Mouse (Mus musculus): ENCODE data around the gene Nme4. TPM values are rescaled to one million over a fixed set of nuclear protein-coding genes. Genes with fewer than 3 reads are reported as not detected.

Gene Nme4
- polyA plus RNA-seq (2014; fragmentation: Illumina TruSeq; extraction: RNeasy Lipid Tissue Mini Kit (QIAGEN cat#74804); ENCODE audit: low replicate concordance) = not detected

DNA sequence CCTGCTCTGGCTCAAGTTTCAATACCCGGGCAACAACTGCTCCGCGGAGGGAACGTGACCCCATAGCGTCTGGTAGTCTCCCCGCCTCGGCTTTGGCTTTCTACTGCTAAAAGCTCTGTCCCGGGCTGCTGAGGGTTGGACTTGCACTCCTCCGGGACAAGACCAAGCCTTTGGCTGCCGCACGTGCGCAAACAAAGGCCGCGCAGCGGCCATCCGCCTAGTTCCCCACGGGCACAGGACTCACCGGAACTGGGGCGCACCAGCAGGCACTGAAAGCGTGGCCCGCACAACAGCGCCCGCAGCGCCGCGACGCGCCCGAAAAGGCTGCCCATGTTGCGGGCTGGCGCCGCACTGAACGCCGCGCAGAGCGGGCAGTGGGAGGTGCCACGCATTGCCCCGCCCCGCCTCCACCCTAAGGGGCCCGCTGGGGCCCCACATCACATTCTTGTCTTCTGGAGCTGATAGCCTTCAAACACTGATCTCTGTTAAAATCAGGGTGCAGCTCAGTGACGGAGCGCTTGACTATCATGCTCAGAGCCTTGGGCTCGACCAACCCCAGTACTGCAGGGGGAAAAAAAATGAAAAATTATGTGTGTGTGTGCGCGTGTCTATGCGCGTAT is at the start of gene Nme4:
Gene Nme4 (minus strand): TSS at position 482 of the 620 bp plus-strand sequence.

DNA sequence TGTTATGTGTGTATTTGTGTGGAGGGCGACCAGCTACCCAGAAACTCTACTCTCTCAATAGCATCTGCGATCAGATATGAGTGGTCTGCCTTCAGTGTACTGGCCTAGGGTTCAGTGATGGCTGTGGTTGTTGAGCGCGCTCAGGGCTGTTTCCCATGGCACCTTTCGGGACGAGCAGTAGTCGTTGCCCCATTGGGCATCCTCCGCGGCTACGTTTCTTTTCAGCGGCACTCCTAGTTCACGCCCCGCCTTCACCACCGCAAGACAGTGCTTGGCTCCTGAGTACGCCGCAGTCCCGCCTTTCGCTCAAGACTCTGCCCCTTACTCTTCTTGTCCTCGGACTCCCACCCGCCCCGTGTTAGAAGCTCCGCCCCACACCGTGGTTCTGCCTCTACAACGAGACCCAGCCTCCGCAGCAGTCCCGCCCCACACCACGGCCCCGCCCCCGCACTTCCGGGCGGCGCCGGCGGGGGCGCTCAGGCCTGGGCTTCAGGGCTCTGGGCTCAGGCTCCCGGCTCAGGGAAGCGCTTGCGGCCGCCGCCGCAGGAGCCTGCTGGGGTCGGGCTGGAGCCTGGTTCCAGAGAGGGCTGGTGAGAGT is 42.9 kb upstream of the Nme4 start, which contains the start of gene Axin1:
Gene Axin1 (plus strand): TSS at position 450 of the 598 bp plus-strand sequence.

DNA sequence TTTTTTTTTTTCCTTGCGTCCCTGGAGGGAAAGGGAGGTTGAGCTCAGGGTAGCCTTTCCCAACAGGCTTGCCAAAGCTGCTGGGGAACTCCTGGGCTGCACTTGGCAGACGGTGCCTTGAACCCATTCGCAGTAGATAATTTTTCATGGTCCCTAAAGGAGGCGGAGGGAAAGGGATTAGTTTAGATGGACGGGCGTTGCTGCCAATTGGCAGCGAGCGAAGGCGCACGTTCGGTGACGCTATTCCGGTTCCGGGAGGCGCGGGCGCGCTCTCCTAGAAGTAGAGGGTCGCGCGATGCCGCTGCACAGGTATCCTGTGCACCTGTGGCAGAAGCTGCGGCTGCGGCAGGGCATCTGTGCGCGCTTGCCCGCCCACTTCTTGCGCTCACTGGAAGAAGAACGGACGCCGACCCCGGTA is 27.9 kb upstream of the Nme4 start, which contains the start of gene Mrpl28:
Gene Mrpl28 (plus strand): TSS at position 234 of the 418 bp plus-strand sequence.

DNA sequence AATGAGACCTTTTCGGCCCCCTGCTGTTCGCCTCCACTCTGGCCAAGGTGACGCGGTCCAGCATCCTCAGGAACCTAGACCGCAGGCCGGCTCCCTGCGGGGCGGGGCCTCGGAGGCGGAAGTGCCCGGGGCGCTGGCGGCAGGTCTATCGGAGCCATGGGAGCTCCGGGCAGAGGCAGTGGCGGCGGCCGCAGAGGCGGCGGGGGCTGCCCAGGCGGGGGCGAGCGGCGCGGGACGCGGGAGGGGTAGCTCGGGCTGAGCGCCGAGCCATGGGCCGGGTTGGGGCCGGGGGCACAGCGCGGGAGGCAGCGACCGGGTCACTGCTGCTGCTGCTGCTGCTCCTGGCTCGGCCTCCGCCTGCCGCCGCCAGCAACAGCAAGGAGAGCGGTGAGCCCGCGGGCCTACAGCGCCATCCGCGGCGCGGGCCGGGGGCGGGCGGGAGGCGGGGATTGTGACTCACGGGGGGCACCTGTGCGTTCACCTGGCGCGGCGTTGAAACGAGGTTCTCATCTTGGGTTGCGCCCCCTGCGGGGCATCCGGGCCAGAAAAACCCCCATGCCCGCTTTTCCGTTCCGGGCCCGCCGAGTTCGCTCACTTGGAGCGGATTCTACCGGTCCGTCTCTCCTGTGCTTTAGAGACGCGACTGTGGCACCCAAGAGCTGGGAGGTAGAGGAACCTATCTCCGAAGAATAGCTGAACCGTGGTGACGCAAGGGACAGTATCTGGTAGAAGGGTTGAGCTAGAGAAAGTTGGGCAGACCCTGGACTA is 18.0 kb upstream of the Nme4 start, which contains the start of gene Tmem8:
Gene Tmem8 (plus strand): TSS at position 119 of the 768 bp plus-strand sequence.

DNA sequence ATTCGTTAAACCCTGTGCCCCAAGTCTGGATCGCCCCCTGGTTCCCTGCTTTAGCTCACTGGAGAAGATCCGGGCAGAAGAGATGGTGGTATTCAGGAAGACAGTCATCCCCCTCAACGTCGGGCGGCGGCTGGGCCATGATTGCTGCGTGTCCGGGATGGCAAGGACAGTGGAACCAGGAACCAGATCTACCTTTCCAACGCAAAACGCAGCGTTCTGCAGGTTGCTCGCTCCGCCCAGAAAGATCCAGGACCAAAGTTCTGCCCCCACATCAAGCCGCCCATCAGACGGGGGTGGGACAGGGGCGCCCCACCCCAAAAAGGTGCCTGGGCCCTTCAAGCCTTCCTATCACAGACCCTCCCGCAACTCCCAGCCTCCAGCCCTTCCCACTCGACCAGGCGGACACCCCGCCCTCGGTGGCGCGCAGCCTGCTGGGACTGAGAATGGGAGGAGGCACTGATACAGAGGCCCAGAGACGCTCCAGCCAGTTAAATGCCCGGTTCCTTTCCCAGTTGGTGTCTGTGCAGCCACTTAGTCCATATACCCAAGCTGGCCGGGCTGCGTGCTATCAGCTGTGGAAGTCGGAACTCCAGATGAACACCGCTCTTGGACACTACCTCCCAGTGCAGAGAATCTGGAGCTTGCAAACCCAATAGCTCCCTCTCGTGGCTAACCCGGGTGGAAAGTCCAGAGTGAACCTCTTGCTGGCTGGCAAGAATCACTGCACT is 5.3 kb downstream of the Nme4 start, which contains the start of gene Decr2:
Gene Decr2 (minus strand): TSS at position 433 of the 728 bp plus-strand sequence.

DNA sequence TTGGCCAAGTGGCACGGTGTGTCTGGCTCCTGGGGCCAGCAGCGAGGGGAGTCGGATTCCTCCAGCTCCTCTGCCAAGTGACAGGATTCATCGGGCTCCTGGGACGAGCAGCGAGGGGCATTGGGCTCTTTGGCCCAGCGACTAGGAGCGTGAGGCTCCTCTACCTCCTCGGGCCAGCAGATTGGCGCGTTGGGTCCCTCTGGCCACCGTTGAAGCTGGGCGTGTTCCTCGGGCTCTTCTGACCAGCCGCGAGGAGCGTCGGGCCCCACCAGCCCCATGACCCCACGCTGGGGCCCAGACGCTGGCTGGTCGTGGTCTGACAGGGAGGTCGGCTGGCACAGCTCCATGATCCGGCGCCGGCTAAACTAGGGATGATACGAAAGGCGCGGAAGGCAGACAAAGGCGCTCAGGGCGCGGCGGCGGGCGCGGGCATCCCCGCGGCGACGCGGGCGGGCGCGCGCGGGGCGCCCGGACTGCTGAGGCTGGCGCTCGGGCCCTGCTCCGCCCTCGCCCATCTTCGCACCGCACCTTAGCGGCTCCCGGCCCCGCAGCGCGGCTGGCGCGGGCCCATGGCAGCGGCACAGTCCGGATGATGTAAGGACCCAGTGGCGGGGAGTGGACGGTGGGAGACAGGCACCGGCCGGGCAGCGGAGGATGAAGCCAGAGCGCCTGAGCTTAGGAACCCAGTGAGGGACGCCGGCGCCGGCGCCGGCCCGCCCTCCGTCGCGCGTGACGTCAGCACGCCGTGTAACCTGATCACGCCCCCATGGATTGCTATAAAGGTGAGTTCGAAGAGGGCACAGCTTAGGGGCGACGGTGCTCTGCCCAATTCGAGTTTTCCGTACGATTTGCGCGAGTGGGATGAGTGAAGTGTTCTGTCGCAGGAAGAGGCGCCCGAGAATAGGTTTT is 26.3 kb downstream of the Nme4 start, which contains the start of gene Rab11fip3:
Gene Rab11fip3 (minus strand): TSS at position 725 of the 909 bp plus-strand sequence.

Other genes with a start within 250 kb of the Nme4 start
- gene Wdr90, start 234.1 kb downstream of the Nme4 start, polyA plus RNA-seq (2014; fragmentation: Illumina TruSeq; extraction: RNeasy Lipid Tissue Mini Kit (QIAGEN cat#74804); ENCODE audit: low replicate concordance) = 0.82 TPM
- gene Mcrip2, start 226.8 kb downstream of the Nme4 start, polyA plus RNA-seq (2014; fragmentation: Illumina TruSeq; extraction: RNeasy Lipid Tissue Mini Kit (QIAGEN cat#74804); ENCODE audit: low replicate concordance) = not detected
- gene Mettl26, start 220.5 kb downstream of the Nme4 start, polyA plus RNA-seq (2014; fragmentation: Illumina TruSeq; extraction: RNeasy Lipid Tissue Mini Kit (QIAGEN cat#74804); ENCODE audit: low replicate concordance) = 9.2 TPM
- gene Wfikkn1, start 214.7 kb downstream of the Nme4 start, polyA plus RNA-seq (2014; fragmentation: Illumina TruSeq; extraction: RNeasy Lipid Tissue Mini Kit (QIAGEN cat#74804); ENCODE audit: low replicate concordance) = not detected
- 0.48 TPM for gene Rab40c, start 175.9 kb downstream of the Nme4 start, polyA plus RNA-seq (2014; fragmentation: Illumina TruSeq; extraction: RNeasy Lipid Tissue Mini Kit (QIAGEN cat#74804); ENCODE audit: low replicate concordance)
- 23.5 TPM for gene Pigq, start 150.7 kb downstream of the Nme4 start, polyA plus RNA-seq (2014; fragmentation: Illumina TruSeq; extraction: RNeasy Lipid Tissue Mini Kit (QIAGEN cat#74804); ENCODE audit: low replicate concordance)
- not detected for gene Nhlrc4, start 150.6 kb downstream of the Nme4 start, polyA plus RNA-seq (2014; fragmentation: Illumina TruSeq; extraction: RNeasy Lipid Tissue Mini Kit (QIAGEN cat#74804); ENCODE audit: low replicate concordance)
- gene A930017K11Rik, start 143.0 kb downstream of the Nme4 start, polyA plus RNA-seq (2014; fragmentation: Illumina TruSeq; extraction: RNeasy Lipid Tissue Mini Kit (QIAGEN cat#74804); ENCODE audit: low replicate concordance) = not detected
- 1.8 TPM for gene Capn15, start 109.8 kb downstream of the Nme4 start, polyA plus RNA-seq (2014; fragmentation: Illumina TruSeq; extraction: RNeasy Lipid Tissue Mini Kit (QIAGEN cat#74804); ENCODE audit: low replicate concordance)
- gene Rab11fip3, start 26.0 kb downstream of the Nme4 start, polyA plus RNA-seq (2014; fragmentation: Illumina TruSeq; extraction: RNeasy Lipid Tissue Mini Kit (QIAGEN cat#74804); ENCODE audit: low replicate concordance) = 7.1 TPM
- gene Decr2, start 5.3 kb downstream of the Nme4 start, polyA plus RNA-seq (2014; fragmentation: Illumina TruSeq; extraction: RNeasy Lipid Tissue Mini Kit (QIAGEN cat#74804); ENCODE audit: low replicate concordance) = 48.4 TPM
- gene Tmem8, start 17.7 kb upstream of the Nme4 start, polyA plus RNA-seq (2014; fragmentation: Illumina TruSeq; extraction: RNeasy Lipid Tissue Mini Kit (QIAGEN cat#74804); ENCODE audit: low replicate concordance) = 8.8 TPM
- gene Mrpl28, start 27.9 kb upstream of the Nme4 start, polyA plus RNA-seq (2014; fragmentation: Illumina TruSeq; extraction: RNeasy Lipid Tissue Mini Kit (QIAGEN cat#74804); ENCODE audit: low replicate concordance) = 5.3 TPM
- 10.7 TPM for gene Axin1, start 43.1 kb upstream of the Nme4 start, polyA plus RNA-seq (2014; fragmentation: Illumina TruSeq; extraction: RNeasy Lipid Tissue Mini Kit (QIAGEN cat#74804); ENCODE audit: low replicate concordance)
- gene Pdia2, start 103.5 kb upstream of the Nme4 start, polyA plus RNA-seq (2014; fragmentation: Illumina TruSeq; extraction: RNeasy Lipid Tissue Mini Kit (QIAGEN cat#74804); ENCODE audit: low replicate concordance) = 0.26 TPM
- gene Rgs11, start 107.3 kb upstream of the Nme4 start, polyA plus RNA-seq (2014; fragmentation: Illumina TruSeq; extraction: RNeasy Lipid Tissue Mini Kit (QIAGEN cat#74804); ENCODE audit: low replicate concordance) = not detected
- gene Arhgdig, start 112.2 kb upstream of the Nme4 start, polyA plus RNA-seq (2014; fragmentation: Illumina TruSeq; extraction: RNeasy Lipid Tissue Mini Kit (QIAGEN cat#74804); ENCODE audit: low replicate concordance) = not detected
- 81.2 TPM for gene Fam234a, start 148.6 kb upstream of the Nme4 start, polyA plus RNA-seq (2014; fragmentation: Illumina TruSeq; extraction: RNeasy Lipid Tissue Mini Kit (QIAGEN cat#74804); ENCODE audit: low replicate concordance)
- gene Luc7l, start 157.3 kb upstream of the Nme4 start, polyA plus RNA-seq (2014; fragmentation: Illumina TruSeq; extraction: RNeasy Lipid Tissue Mini Kit (QIAGEN cat#74804); ENCODE audit: low replicate concordance) = 62.6 TPM